Mouse (Mus musculus): ENCODE measurements at regions not wholly inside any gene's neighbourhood (a gene's known extent, or its start where the extent isn't known, plus 50 kb on each side); places are given as distances from the start of the nearest gene placed in this dataset.

- DNase-seq (ENCODE audit: low spot score) = no peak
Observed at GRCm38 (mm10) chr7:71873817-71874216, 432.6 kb downstream of the Mctp2 start.

GRCm38 (mm10) chr7:71872912-71873311, 433.5 kb downstream of the Mctp2 start:
- DNase-seq (ENCODE audit: low spot score) = no peak

- peak; percentile 77 for DNase-seq (ENCODE audit: low spot score)
Observed at GRCm38 (mm10) chr7:71867090-71867489, 439.3 kb downstream of the Mctp2 start.

GRCm38 (mm10) chr7:71865371-71866166, 440.8 kb downstream of the Mctp2 start:
- no peak for DNase-seq (ENCODE audit: low spot score)

GRCm38 (mm10) chr7:71852864-71853263, 453.5 kb downstream of the Mctp2 start:
- DNase-seq (ENCODE audit: low spot score) = no peak

- no peak for DNase-seq (ENCODE audit: low spot score)
Observed at GRCm38 (mm10) chr7:71849174-71849573, 457.2 kb downstream of the Mctp2 start.

GRCm38 (mm10) chr7:71837845-71838244, 468.6 kb downstream of the Mctp2 start:
- peak; percentile 49 for DNase-seq (ENCODE audit: low spot score)

GRCm38 (mm10) chr7:71831790-71832525, 474.4 kb downstream of the Mctp2 start:
- DNase-seq (ENCODE audit: low spot score) = no peak

GRCm38 (mm10) chr7:71829567-71829966, 476.8 kb downstream of the Mctp2 start:
- DNase-seq (ENCODE audit: low spot score) = no peak

- DNase-seq (ENCODE audit: low spot score) = no peak
Observed at GRCm38 (mm10) chr7:71816138-71816537, 464.9 kb upstream of the Gm10295 start.

- peak; percentile 35 for DNase-seq (ENCODE audit: low spot score)
Observed at GRCm38 (mm10) chr7:71794201-71794600, 442.9 kb upstream of the Gm10295 start.

- DNase-seq (ENCODE audit: low spot score) = no peak
Observed at GRCm38 (mm10) chr7:71788401-71788800, 437.1 kb upstream of the Gm10295 start.

- DNase-seq (ENCODE audit: low spot score) = no peak
Observed at GRCm38 (mm10) chr7:71782496-71782895, 431.2 kb upstream of the Gm10295 start.

GRCm38 (mm10) chr7:71749886-71750285, 398.6 kb upstream of the Gm10295 start:
- DNase-seq (ENCODE audit: low spot score) = peak; percentile 61

GRCm38 (mm10) chr7:71746118-71746897, 395.0 kb upstream of the Gm10295 start:
- DNase-seq (ENCODE audit: low spot score) = peak; percentile 80

GRCm38 (mm10) chr7:71728509-71728908, 377.2 kb upstream of the Gm10295 start:
- DNase-seq (ENCODE audit: low spot score) = peak; percentile 53

GRCm38 (mm10) chr7:71708209-71708608, 356.9 kb upstream of the Gm10295 start:
- no peak for DNase-seq (ENCODE audit: low spot score)

GRCm38 (mm10) chr7:71706201-71706600, 354.9 kb upstream of the Gm10295 start:
- DNase-seq (ENCODE audit: low spot score) = no peak

GRCm38 (mm10) chr7:71705426-71706050, 354.3 kb upstream of the Gm10295 start:
- DNase-seq (ENCODE audit: low spot score) = peak; percentile 67

GRCm38 (mm10) chr7:71704661-71705240, 353.5 kb upstream of the Gm10295 start:
- no peak for DNase-seq (ENCODE audit: low spot score)

Measured in retina, embryonic 14.5 days (tissue).